Mouse (Mus musculus): Measurements from ENCODE around the gene Vps13a.

Gene Vps13a

DNA sequence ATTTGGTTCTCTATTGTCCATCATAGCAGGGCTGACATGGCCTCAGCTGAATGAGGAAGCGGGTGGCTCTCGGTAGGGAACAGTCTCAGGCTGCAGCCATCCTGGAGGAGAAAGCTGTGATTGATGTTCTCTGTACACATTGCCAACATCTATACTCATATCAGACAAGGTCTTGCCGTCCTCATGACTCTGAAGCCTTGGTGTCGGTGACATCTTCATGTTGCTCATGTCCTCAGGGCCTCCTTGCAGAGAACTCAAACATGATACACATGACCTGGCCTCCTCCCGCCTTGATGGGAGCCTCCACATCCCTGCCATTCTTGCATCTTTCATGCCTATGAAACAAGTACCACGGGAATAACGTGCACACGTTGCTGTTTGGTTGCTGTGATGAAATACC lies 200.2 kb downstream of the Vps13a start:
- DNase-seq (ENCODE audit: low spot score in 2 of 2): no peak

GRCm38 (mm10) chr19:16579656-16580260 lies 201.0 kb downstream of the Vps13a start:
- DNase-seq (ENCODE audit: low spot score in 2 of 2): no peak

GRCm38 (mm10) chr19:16576790-16577189 lies 203.9 kb downstream of the Vps13a start:
- DNase-seq (ENCODE audit: low spot score in 2 of 2): no peak
